Mouse (Mus musculus) neutrophil, adult 5-6 weeks (primary cell): Measurements from ENCODE around the gene Syt15. TPM values are rescaled to one million over a fixed set of nuclear protein-coding genes. Genes with fewer than 3 reads are reported as not detected.

Experiments
- ATAC-seq: fragments of 151-379, 151-347 bp; 2 replicates; pipeline ENCODE4 v1.8.0; 2017; ENCODE audit warnings: mild to moderate bottlenecking, moderate TSS enrichment; ENCODE audit not compliant: insufficient number of reproducible peaks, poor library complexity, low FRiP score, severe bottlenecking; ENCODE audit errors: extremely low read depth
- total RNA-seq: library from RNA; stranded (forward); fragments of 200-1000 nt; gene quantifications from 2 replicates; pipeline ENCODE4 v1.2.3, GENCODE M21; 2017

The Syt15 gene
- not detected in 2 replicates for total RNA-seq

DNA sequence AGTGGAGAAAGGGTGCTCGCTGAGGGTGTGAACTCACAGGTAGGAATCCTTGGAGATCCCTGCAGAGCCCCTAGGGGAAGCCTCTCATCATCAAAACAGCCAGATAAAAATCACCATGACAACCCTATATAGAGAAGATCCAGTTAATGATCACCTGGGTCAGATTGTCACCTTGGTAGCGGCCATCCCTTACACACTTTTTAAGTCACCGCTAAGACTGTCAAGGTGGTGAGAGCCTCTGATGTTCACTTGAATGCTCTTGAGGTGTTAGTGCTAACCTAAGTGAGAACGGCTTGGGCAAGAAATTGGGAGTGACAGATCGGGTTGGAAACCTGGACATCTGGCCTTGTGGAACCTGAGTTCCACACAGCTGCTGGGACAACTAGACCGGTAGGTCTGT is at the start of gene Syt15:
Gene Syt15 (plus strand): TSS at position 301 of the 400 bp plus-strand sequence.
- no peak for ATAC-seq

DNA sequence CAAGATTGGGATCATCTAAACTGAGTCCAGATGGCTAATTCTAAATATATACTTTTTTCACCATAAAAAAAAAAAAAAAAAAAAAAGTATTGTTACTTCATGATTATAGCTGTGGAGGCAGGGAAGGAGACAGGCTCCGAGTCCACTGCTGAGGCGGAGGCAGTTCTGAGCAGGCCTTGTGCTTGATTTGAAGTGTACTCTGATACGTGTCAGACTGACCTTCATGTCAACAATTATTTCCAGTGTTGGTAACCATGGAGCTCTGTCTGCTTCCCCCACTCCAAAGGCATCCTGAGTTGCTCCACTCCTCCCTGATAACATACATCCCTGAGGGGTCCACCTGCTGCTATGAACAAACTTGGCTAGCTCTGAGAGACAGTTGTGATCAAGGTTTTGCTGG is 48.3 kb upstream of the Syt15 start:
- ATAC-seq, result no peak

DNA sequence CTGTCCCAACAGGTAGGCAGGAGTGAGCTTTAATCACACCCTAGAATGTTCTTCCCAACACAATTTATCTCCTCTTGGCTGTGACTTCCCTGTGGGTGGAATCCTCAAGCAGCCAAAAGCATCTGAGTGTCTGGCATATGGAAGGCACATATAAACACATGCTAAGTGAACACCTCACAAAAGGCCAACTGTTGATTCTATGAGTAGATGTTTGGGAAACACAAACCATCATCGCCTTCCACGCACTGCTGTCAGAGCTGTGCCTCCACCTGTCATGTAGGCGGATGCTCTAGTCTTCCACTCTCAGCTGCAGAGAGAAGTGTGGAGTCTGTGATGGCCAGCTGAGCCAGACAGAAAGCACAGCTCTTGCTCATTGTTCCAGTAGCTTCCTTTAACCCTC is 40.0 kb upstream of the Syt15 start:
- ATAC-seq, result no peak

DNA sequence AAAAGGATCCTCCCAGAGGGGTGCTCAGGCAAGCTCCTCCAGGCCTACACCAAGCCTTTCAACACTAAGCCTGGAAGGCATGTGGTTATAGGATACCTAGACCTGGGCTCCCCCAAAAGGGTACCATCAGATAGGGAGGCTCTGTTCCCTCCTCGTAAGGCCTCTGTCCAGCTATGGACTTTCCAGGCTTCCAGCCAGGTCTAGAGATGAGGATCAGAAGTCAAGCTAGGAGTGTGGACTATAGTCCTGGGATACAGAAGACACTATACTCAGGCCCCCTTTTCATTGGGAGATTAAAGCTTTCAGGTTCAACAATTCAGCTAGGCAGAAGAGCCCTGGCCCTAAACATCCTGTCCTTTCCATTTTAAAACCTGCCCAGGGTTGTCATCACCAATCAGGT is 36.3 kb upstream of the Syt15 start:
- ATAC-seq, result no peak

DNA sequence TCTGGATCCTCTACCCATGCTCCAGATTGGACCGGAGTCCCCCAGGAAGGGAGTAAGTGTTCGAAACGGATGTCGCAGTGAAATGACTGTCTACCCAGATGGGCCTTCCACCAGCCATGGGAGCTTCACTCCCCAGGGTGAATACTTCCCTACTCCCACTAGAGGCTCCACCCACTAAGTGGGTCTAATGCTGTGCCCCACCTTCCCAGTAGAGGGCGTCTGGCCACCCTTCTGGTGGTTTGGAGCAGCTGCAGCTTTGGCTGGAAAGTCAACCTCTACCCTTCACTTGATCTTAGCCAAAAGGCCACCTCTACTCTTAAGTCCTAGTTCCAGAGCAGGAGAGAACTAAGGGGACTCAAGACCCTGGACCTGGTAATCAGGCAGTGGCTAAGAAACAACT is 30.8 kb upstream of the Syt15 start:
- no peak for ATAC-seq

DNA sequence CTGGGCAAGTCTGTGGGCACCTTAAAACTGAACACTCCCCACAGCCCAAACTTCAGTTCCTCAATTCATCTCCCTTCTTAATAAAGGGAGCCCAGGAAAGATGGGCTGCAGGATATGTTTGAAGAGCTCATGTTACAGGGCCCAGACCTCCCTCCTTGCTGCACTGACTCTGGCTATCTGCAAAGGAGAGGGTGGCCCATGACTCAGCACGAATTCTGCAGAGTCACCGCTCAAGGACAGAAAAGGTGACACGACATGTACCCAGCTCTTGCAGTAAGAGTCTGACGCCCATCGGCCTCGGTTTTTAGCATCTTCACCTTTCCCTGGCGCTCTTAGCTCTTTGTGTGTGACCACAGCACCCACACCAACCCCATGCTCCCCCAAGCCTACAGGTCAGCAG is 29.0 kb upstream of the Syt15 start:
- ATAC-seq, result no peak

DNA sequence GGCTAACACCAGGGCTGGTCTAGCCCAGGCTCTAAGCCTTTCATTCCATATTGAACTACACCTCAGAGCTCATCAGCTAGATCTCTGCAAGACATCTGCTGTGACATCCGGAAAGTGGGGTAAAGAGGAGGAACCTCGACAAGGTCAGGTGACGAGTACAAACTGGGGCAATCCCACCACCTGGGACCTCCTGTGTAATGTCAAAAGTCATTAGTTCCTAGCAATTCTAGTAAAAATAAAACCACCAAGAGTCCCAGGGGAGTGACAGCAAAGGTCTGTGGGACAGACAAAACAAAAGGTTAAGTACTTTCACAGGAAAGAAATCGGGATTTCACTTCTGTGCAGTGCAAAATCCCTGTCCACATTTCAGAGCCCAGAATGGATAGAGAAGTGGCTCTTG is 25.5 kb upstream of the Syt15 start:
- no peak for ATAC-seq

DNA sequence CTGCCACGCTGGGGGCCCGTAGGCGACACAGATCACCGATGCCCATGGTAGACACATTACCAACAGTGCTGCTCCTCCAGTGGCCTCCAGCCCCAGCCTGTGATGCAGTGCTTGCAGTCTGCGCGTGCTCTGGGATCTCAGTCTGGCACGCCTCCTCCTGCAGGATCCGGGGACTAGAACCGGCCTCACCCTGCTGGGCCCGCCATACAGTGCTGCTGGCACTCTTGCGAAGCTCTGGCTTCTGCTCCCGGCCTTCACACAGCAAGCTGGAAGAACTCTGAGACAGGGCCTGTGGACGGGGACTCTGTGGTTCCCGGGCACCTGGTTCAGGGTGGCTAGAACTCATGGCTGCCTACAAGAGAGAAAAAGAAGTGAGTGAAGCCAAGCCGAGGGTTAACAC is 23.9 kb upstream of the Syt15 start:
- ATAC-seq, result no peak

DNA sequence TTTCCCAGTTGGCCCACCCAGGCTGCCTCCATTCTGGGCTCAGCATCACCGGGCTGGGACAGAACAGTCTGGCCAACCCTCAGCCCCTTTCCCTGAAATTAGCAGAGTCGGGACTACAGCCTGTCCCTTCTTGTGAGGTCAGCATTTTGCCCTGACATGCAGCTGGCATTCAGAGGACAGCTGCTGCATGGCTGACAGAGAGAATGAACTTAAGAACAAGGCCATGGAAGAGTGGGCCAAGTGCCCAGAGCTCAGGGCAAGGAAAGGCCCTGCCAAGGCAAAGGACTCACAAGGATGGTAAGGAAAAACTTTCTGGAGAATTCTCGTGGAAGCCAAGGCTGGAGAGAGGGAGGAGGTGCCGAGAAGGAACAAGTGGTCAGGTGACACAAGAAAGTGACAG is 22.7 kb upstream of the Syt15 start:
- ATAC-seq, result no peak

DNA sequence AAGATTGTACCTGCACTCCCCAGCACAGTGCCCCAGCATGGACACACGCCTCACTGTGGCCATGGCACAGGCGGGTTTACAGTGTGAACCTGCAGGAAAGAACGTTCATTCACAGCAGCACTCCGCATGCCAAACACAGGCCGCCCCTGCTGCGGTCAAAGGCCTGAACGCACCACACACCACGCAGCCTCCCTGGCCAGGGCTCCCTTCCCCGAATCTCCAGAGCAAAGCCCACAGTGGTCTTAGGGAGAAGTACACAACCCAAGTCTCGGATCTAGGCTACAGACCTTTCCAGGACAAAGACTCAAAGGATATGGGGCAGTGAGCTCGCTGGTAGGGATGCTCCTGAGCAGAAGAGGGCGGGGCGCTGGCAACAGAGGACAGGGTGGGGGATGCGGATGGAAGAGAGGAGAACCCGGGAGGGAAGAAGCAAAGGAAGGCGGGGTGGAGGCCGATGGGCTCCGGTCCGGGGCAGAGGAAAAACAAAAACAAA is 18.6 kb upstream of the Syt15 start:
- ATAC-seq, result no peak

DNA sequence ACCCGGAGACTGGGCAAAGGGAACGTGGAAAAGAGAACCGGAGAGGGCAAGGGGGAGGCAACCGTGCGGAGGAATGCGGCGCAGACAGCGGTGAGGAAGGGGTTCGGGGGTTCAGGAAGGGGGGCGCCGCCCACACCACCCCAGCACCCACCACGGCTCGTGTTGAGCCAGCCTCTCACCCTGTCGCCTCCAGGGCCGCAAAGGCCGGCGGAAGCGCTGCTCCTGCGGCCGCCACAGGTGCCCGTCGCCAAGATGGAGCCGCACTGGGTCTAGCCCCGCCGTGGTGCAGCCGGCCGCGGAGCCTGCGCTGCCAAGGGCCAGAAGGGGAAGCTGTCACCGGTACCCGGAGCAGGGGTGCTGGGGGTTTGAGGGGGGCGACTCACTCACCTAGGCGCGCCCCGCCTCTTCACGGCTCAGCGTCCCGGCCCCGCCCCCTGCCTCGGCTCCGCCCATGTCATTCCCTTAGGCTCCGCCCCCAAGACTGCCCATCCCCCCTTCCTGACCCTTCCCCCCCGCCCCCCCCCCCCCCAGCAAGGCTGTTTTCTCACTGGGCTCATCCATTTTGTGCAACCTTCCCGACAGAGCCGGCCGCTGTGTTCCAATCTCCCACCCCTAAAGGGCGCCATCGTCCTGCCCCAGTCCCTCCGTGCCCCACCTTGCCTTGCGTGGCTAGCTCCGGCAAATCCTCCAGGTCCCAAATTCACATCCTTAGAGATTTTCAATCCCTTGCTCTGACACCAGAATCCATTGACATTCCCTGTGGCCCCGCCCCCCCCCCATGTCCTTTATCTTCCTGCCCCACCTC is 18.0 kb upstream of the Syt15 start, which contains the start of gene Gprin2:
Gene Gprin2 (minus strand): TSS at position 423 of the 805 bp plus-strand sequence.
- no peak for ATAC-seq

DNA sequence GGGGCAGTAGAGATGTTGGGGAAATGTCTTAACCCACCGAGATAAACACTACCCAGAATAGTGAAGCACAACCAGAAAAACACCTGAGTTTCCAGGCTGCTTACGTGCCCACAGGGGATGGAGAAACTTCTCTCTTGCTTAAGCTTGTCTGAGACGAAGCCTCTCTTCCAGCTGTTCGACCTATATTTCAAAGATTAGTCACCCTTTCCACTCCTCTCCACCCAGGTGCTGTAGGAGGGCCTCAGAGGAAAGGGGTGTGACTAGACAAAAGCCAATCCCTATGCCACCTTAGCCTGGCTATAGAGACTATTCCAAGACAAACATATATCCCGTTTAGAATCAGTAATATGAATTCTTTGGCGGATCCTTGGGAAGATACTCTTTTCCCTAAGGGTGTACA is 11.4 kb upstream of the Syt15 start:
- no peak for ATAC-seq

DNA sequence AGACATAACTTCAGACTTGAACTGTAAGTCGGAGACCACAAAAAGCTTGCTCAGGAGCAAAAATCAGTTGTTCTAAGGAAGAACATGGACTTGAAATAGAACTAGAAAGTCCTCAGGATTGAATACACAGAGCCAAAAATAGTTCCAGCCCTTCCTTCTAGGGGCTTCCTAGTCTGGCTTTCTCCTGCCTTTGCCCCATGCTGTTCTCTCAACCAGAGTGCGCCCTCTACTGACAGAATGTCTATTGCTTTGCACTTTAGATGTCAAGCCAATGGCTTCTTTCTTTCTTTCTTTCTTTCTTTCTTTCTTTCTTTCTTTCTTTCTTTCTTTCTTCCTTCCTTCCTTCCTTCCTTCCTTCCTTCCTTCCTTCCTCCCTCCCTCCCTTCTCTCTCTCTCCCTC is 10.7 kb upstream of the Syt15 start:
- ATAC-seq, result no peak

DNA sequence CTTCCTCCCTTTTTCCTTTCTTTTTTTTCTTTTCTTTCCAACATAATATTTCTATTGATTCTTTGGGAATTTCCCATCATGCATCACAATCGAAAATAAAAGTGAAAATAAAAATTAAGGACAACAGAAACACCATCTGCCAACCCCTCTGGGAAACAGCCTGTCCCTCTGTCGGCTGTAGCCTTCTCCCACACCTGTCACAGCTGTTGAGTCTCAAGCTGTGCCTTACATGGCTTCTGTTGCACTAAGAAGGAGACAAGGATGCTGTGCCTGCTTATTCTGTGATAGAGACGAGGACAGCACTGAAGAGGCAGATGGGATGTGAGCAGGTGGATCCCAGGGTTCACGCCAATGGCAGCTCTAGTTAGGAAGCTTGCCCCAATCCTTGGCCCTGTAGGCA is 10.3 kb upstream of the Syt15 start:
- no peak for ATAC-seq

DNA sequence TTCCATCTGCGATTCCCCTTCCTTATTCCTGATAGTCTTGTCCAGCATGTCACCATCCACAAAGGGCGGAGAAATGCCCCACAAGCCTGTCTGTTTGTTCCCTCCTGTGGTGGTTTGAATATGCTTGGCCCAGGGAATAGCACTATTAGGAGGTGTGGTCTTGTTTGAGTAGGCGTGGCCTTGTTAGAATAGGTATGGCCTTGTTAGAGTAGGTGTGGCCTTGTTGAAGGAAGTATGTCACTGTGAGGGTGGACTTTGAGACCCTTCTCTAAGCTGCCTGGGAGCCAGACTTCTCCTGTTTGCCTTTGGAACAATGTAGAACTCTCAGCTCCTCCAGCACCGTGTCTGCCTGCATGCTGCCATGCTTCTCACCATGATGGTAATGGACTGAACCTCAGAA is 9.5 kb upstream of the Syt15 start:
- ATAC-seq, result no peak

DNA sequence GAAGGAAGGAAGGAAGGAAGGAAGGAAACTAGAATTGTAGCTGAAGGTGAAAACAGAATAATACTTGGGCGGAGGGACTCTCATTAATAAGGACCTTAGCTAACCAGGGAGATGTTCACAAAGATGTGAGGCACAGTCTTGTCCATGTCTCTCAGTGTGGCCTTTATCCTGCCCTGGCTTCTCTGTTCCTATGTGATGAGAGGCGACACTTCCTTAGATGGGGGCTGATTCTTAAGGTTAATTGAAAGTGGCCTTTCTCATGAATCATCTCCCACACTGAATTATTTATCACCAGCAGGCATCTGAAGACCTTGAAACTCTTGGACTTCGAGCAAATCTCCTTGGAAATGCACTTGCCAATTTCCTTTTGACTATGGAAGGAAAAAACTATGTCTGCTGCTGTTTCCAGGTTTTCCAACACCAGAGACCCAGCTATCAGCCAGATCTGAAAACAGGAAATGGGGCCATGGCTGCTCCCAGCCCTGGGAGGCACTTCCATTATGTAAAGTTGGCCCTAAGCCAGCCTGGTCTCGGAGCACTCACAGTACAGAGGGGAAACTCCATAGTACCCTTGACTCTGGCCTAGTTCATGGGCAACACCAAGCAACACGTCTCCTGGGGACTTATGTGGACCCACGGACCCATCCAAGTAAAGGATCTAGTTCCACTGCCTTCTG is 3.8 kb upstream of the Syt15 start:
- ATAC-seq, result no peak

DNA sequence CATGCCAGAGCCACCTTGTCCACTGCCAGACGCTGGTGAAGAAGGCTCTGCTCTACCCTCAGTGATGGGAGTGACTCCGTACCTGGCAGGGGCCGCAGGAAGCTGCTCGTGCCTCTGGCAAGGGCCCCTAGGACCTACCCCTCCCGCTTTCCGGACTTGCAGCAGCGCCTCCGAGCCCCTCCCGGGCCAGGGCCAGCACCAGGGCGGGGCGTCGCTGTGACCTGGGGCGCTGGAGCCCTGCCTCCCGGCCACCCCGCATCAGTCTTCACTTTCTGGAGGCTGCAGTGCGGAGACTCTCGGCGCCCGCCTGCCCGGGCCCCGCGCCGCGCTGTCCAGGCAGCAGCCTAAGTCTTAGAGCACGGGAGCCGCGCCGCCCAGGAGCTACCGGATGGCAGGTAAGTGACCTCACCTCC is 397 bp downstream of the Syt15 start:
- ATAC-seq, result no peak

DNA sequence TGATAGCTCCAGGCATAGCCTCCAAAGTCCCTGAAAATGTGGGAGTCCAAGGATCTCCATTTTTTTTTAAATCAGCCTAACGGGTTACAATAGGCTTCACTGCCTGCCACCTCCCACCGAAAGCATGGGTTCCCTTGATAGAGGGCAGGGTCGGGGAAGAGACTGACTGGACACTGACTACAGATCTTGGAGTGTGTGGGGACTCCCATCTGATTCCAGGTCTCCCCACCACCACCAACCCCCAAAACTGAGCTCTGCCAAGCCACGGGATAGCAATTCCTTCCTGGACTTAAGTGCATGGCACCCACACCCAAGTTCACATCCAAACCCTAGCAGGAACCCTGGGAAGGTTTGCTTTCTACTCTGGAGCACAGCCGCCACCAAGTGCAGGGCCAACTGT is 1.0 kb downstream of the Syt15 start:
- ATAC-seq, result no peak

DNA sequence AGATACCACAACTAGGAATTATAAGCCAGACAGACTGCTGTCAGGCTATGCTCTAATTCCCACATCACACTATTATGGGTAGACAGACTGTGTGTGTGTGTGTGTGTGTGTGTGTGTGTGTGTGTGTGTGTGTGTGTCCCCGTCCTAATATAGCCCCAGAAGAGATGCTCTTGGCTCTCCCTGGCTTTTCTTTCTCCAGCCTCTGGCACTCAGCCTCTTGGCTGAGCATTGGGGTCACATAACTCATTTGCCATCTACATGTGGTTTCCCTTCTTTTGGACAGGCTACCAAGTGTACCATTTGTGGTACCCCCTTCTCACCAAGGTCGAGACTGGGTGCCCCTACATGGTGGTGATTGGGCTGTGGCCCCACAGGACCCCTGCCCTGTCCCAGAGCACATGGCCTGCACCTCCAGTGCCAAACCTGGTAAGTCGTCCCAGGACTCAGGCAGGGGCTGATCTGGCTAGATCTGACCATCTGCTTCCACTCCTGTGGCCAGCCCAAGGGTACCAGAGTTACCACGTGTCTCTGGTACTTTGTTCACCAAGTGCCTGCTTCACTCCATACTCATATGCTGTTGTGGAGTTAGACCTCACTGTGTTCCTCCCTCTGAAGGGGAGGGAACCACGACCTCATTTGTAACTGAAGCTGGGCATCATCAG is 2.2 kb downstream of the Syt15 start:
- ATAC-seq, result no peak

DNA sequence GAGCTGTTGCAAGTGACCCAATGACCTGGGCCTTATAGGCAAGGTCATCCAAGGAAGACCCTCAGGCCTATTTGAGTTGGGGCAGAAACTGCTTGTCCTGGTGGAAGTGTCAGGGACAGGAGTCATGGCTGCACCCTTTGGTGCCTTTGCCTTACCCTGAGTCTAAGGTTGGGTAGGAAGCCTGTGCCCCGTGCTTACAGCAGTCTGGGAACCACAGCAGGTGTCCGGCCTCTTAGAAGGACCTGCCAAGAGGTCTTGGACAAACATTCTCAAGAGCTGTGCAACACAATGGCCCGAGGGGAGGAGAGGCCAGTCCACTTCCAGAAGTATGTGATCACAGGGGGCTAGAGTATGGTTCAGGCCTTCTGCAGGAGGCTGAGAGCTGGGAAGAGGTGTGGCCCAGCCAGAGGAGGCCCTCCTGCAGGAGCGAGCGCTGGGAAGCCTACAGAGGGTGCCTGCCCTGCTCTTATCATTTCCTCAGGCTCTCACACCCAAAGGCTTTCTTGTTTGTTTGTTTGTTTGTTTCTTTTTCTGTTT is 4.0 kb downstream of the Syt15 start:
- no peak for ATAC-seq
